Mouse (Mus musculus) heart, embryonic 15.5 days (tissue): ENCODE results near the gene Scn5a. TPM values are rescaled to one million over a fixed set of nuclear protein-coding genes. Genes with fewer than 3 reads are reported as not detected.

Source experiments
- ATAC-seq: fragments of 200-750 bp; cut with Nextera tagmentation; replicated peaks from 2 replicates; pipeline ENCODE4 v1.8.0; 2017; ENCODE audit warnings: low read depth, moderate TSS enrichment; ENCODE audit not compliant: insufficient number of reproducible peaks, insufficient read depth, low FRiP score
- H3K27ac ChIP-seq: fragments of 300-500 bp; sonication (generic); 2 replicates; pipeline ENCODE4 v1.5.1; 2015; ENCODE audit warnings: mild to moderate bottlenecking, inconsistent platforms
- H3K27me3 ChIP-seq: fragments of 300-500 bp; sonication (generic); 2 replicates; pipeline ENCODE4 v1.6.1; 2015; ENCODE audit warnings: inconsistent platforms
- H3K36me3 ChIP-seq: fragments of 300-500 bp; sonication (generic); 2 replicates; pipeline ENCODE4 v1.6.1; 2015; ENCODE audit warnings: mild to moderate bottlenecking, inconsistent platforms
- H3K4me1 ChIP-seq: fragments of 300-500 bp; sonication (generic); replicated peaks from 2 replicates; pipeline ENCODE4 v1.6.1; 2015; ENCODE audit warnings: inconsistent platforms
- H3K4me2 ChIP-seq: fragments of 300-500 bp; sonication (generic); 2 replicates; pipeline ENCODE4 v1.6.1; 2015; ENCODE audit warnings: inconsistent platforms, mild to moderate bottlenecking, moderate library complexity
- H3K4me3 ChIP-seq: fragments of 300-500 bp; sonication (generic); 2 replicates; pipeline ENCODE4 v1.5.1; 2015; ENCODE audit warnings: mild to moderate bottlenecking, inconsistent platforms
- H3K9ac ChIP-seq: fragments of 300-500 bp; sonication (generic); 2 replicates; pipeline ENCODE4 v1.6.1; 2015; ENCODE audit warnings: mild to moderate bottlenecking, inconsistent platforms
- H3K9me3 ChIP-seq: fragments of 300-500 bp; sonication (generic); replicated peaks from 2 replicates; pipeline ENCODE4 v1.6.1; 2016; ENCODE audit warnings: inconsistent platforms
- WGBS: fragments of 180-500 bp; shearing (Covaris S2); methylation state at CpG from one replicate; pipeline ENCODE4 v1.1.7; 2015; ENCODE audit warnings: mixed read lengths; 5-methylcytosine and 5-hydroxymethylcytosine counted together
- polyA plus RNA-seq: library from polyadenylated mRNA; unstranded; fragments of >200 nt; fragmentation: Nextera tagmentation; extraction: Ambion mirVana; gene quantifications from 2 replicates; pipeline ENCODE4 v1.2.1, GENCODE M21; 2015

Gene Scn5a
- 7.0 and 9.0 TPM in 2 replicates for polyA plus RNA-seq

GRCm38 (mm10) chr9:119578636-119579438 lies at the start of gene Scn5a:
Gene Scn5a (minus strand): TSS chr9:119579016.
- Histone ChIP-seq H3K4me2 (peak within 1 kb of the TSS; percentile 92), H3K4me1 (peaks cover 36% of the 10 kb centered on the region), H3K27ac (peak within 1 kb of the TSS; percentile 53), H3K9ac (peak within 1 kb of the TSS; percentile 76), H3K27me3 (peaks cover 75% of the 10 kb centered on the region), H3K4me3 (peak within 1 kb of the TSS; percentile 74), H3K36me3 (no peaks in the 10 kb centered on the region), H3K9me3 (no peaks in the 10 kb centered on the region)
- 2% methylated on average over 76 of the region's 99 CpGs for WGBS
- ATAC-seq = peak; percentile 63

DNA sequence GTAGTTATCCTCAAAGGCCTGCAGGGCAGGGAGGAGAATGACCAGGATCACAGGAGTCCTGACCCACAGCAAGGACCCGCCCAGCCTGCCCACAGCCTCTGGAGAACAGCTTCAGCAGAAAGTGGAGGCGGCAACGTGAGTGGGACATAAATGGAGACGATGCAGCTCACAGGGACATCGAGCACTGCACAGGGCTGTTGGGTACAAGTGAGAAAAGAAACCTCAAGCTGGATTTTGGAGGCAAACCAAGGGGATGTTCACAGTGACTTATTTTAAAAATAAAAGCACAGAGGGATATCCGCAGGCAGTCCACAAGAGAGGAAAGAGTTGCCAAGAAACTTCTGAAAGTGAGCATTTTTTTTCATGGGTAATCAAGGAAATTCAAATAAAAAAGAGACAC lies 48.4 kb upstream of the Scn5a start:
- H3K36me3 ChIP-seq = no peaks in the 10 kb centered on the region
- ATAC-seq = no peak
- no peak overlapping the region for H3K4me3 ChIP-seq
- H3K4me1 ChIP-seq = peaks cover 22% of the 10 kb centered on the region
- no peak overlapping the region for H3K4me2 ChIP-seq
- H3K27me3 ChIP-seq = peaks cover 6% of the 10 kb centered on the region; the same call in 1 of the 2 replicates
- WGBS = 63% methylated on average over 6 of the region's 6 CpGs
- no peaks in the 10 kb centered on the region for H3K9me3 ChIP-seq
- no peak overlapping the region for H3K27ac ChIP-seq
- H3K9ac ChIP-seq = no peak overlapping the region

DNA sequence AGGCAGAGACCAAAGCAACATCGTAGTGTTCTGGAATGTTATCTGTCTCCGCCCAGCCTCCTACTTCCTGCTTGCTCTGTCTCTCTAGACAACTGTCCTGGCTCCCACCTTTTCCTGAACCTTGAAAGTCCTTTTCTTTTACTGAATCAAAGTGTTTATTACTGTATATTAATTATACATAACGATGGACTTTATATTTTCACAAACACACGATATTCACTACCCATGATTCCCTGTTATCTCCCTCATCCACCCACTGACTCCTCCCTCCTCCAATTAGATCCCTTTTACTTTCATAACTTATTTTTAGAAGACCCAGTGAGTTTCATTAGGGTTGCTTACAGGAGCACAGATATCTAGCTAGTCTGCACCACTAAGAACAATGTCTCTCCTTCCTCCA lies 45.3 kb upstream of the Scn5a start:
- H3K27me3 ChIP-seq = no peaks in the 10 kb centered on the region
- H3K9me3 ChIP-seq = no peaks in the 10 kb centered on the region
- no peaks in the 10 kb centered on the region for H3K36me3 ChIP-seq
- H3K27ac ChIP-seq = no peak overlapping the region
- peaks cover 10% of the 10 kb centered on the region; the same call in 1 of the 2 replicates for H3K4me1 ChIP-seq
- 51% methylated on average over 4 of the region's 4 CpGs for WGBS
- H3K4me2 ChIP-seq = no peak overlapping the region
- no peak overlapping the region for H3K4me3 ChIP-seq
- H3K9ac ChIP-seq = no peak overlapping the region
- ATAC-seq = no peak

DNA sequence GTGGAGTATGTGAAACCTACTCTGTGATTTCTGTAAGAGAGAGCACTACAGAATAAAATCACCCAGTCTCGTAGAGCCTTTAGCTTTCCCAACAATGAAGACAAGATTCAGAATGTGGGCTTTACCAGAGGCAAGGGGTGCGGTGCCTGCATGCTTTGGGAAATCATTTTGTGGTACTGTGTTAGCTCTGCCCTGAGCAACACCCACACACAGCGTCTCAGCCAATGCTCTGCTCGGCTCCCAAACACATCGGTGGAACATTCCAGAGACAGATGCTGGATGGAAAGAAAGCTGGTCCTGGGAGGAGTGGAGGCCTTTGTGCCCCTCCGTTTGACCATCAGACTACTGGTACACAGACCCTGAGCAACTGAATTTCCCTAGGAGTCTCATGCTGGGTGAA lies 36.0 kb upstream of the Scn5a start:
- H3K4me2 ChIP-seq = no peak overlapping the region
- no peak overlapping the region for H3K4me3 ChIP-seq
- H3K27ac ChIP-seq = no peak overlapping the region
- no peaks in the 10 kb centered on the region for H3K9me3 ChIP-seq
- H3K4me1 ChIP-seq = peaks cover 9% of the 10 kb centered on the region
- WGBS = 59% methylated on average over 6 of the region's 6 CpGs
- H3K27me3 ChIP-seq = no peaks in the 10 kb centered on the region
- no peaks in the 10 kb centered on the region for H3K36me3 ChIP-seq
- no peak for ATAC-seq
- H3K9ac ChIP-seq = no peak overlapping the region

DNA sequence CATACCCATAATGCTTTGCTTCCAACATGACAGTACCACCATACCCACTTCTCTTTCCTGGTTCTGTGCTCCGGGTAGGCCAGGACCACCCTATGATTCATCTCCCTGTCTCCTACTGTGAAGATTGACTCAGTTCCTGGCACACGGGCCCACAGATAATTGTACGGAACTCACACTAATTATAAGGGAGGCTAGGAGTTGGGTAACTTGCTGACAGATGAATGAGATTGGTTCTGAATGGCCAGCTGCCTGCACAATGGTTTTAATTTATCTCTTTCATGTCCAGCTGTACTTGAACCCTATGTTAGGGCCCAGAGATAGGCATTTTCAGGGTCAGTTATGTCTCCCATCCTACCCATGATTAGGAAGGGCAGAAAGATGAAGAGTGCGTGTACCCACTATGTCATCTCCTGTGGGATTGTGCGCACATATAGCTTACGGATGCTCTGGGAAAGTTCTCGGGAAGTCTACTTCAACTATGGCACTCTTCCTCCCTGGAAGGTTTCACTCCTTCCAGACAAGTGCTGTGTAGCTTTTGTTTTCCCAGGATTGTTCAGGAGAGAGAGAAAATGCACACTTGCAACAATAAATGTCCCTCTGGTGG lies 31.8 kb upstream of the Scn5a start:
- no peak overlapping the region for H3K4me2 ChIP-seq
- ATAC-seq = no peak
- 83% methylated on average over 7 of the region's 7 CpGs for WGBS

GRCm38 (mm10) chr9:119606906-119607305 lies 28.1 kb upstream of the Scn5a start:
- Histone ChIP-seq H3K9me3 (no peaks in the 10 kb centered on the region), H3K27me3 (0 out of 2 replicates have a peak, but pooled peaks cover 4% of the 10 kb centered on the region), H3K4me2 (no peak overlapping the region), H3K36me3 (no peaks in the 10 kb centered on the region), H3K4me1 (no peaks in the 10 kb centered on the region), H3K9ac (no peak overlapping the region), H3K4me3 (no peak overlapping the region), H3K27ac (no peak overlapping the region)
- ATAC-seq = no peak
- 88% methylated on average over 5 of the region's 5 CpGs for WGBS

More for the DNA sequence above, 31.8 kb upstream of the Scn5a start:
- H3K4me3 ChIP-seq = no peak overlapping the region
- H3K9ac ChIP-seq = no peak overlapping the region
- no peaks in the 10 kb centered on the region for H3K9me3 ChIP-seq
- no peak overlapping the region for H3K27ac ChIP-seq
- peaks cover 7% of the 10 kb centered on the region for H3K4me1 ChIP-seq
- no peaks in the 10 kb centered on the region for H3K36me3 ChIP-seq
- H3K27me3 ChIP-seq = no peaks in the 10 kb centered on the region

- Histone ChIP-seq H3K9ac (no peak overlapping the region), H3K27ac (no peak overlapping the region), H3K4me1 (no peaks in the 10 kb centered on the region), H3K27me3 (0 out of 2 replicates have a peak, but pooled peaks cover 4% of the 10 kb centered on the region), H3K4me2 (no peak overlapping the region), H3K36me3 (no peaks in the 10 kb centered on the region), H3K4me3 (no peak overlapping the region), H3K9me3 (no peaks in the 10 kb centered on the region; the same call in 1 of the 2 replicates)
- no peak for ATAC-seq
- whole genome bisulfite sequencing = 63% methylated on average over 8 of the region's 8 CpGs
Observed at GRCm38 (mm10) chr9:119604607-119605006, 25.8 kb upstream of the Scn5a start.

DNA sequence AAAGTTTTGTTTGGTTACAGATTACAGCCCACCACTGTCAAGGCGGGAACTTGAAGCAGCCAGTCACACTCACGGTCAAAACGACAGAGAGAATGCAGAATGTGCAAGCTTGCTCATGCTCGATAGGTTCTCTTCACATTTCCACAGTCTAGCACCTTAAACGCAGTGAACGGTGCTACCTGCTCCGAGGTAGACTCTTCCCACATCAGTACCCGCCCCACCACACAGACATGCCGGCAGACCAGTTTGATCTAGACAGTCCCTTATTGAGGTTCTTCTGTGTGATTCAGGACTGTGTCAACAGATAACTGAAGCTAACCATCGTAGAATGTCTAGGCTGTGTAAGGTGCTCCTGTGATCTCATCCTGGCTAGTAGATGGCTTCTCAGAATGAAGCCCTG lies 19.7 kb upstream of the Scn5a start:
- H3K27me3 ChIP-seq = no peaks in the 10 kb centered on the region
- no peak overlapping the region for H3K27ac ChIP-seq
- no peak overlapping the region for H3K4me2 ChIP-seq
- WGBS = 73% methylated on average over 10 of the region's 10 CpGs
- H3K4me3 ChIP-seq = no peak overlapping the region
- no peak for ATAC-seq
- no peak overlapping the region for H3K9ac ChIP-seq
- no peaks in the 10 kb centered on the region for H3K36me3 ChIP-seq
- H3K9me3 ChIP-seq = no peaks in the 10 kb centered on the region; the same call in 1 of the 2 replicates
- H3K4me1 ChIP-seq = no peaks in the 10 kb centered on the region

- WGBS = 67% methylated on average over 8 of the region's 8 CpGs
- H3K27ac ChIP-seq = no peak overlapping the region
- H3K4me1 ChIP-seq = no peaks in the 10 kb centered on the region
- no peaks in the 10 kb centered on the region for H3K36me3 ChIP-seq
- H3K9ac ChIP-seq = no peak overlapping the region
- no peaks in the 10 kb centered on the region for H3K27me3 ChIP-seq
- ATAC-seq = no peak
- H3K9me3 ChIP-seq = no peaks in the 10 kb centered on the region; the same call in 1 of the 2 replicates
- H3K4me2 ChIP-seq = no peak overlapping the region
- no peak overlapping the region for H3K4me3 ChIP-seq
Observed at GRCm38 (mm10) chr9:119597332-119597731, 18.5 kb upstream of the Scn5a start.

- WGBS = 84% methylated on average over 8 of the region's 8 CpGs
- Histone ChIP-seq H3K4me2 (no peak overlapping the region), H3K9me3 (no peaks in the 10 kb centered on the region)
Observed at GRCm38 (mm10) chr9:119589592-119589991, 10.8 kb upstream of the Scn5a start.

GRCm38 (mm10) chr9:119588763-119589449 lies 10.1 kb upstream of the Scn5a start:
- WGBS = 17% methylated on average over 26 of the region's 26 CpGs
- peaks cover 10% of the 10 kb centered on the region for H3K4me1 ChIP-seq
- peak; percentile 39 for ATAC-seq

More at GRCm38 (mm10) chr9:119589592-119589991, 10.8 kb upstream of the Scn5a start:
- Histone ChIP-seq H3K27ac (no peak overlapping the region), H3K4me3 (no peak overlapping the region), H3K36me3 (no peaks in the 10 kb centered on the region), H3K27me3 (peaks cover 40% of the 10 kb centered on the region), H3K9ac (no peak overlapping the region), H3K4me1 (peaks cover 10% of the 10 kb centered on the region)
- ATAC-seq = no peak

More at GRCm38 (mm10) chr9:119588763-119589449, 10.1 kb upstream of the Scn5a start:
- H3K4me2 ChIP-seq = peak overlapping the region; percentile 54
- peaks cover 40% of the 10 kb centered on the region for H3K27me3 ChIP-seq
- H3K9me3 ChIP-seq = no peaks in the 10 kb centered on the region
- peak overlapping the region; percentile 18 for H3K4me3 ChIP-seq
- no peak overlapping the region for H3K27ac ChIP-seq
- H3K9ac ChIP-seq = no peak overlapping the region
- no peaks in the 10 kb centered on the region for H3K36me3 ChIP-seq
